In the genomic region with DNA sequence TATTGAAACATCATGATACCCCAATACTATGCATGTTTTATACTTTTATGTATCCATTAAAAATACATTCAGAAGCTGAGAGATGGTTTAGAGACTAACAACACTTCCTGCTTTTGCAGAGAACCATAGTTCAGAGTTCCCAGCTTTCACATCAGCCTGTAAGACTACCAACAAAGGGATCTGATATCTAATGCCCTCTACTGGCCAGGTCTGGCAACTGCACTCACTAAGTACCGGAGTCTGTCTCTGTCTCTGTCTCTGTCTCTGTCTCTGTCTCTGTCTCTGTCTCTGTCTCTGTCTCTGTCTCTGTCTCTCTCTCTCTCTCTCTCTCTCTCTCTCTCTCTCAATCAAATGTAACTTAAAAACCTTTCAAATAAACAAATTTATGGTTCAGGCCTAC, we compare ENCODE assay signal across 11 mouse cellular contexts. TPM values are rescaled to one million over a fixed set of nuclear protein-coding genes. Genes with fewer than 3 reads are reported as not detected.
DNase-seq lines count a peak whose midpoint lies in the region; ATAC-seq and TF ChIP-seq lines count a peak whose summit lies in the region.
"Had no signal": no experiment of that assay in that cellular context is flagged by ENCODE, and none has a peak within 500 bp of the region (broad histone marks: within the 10 kb centered on the region; RNA-seq: fewer than 3 reads in every experiment).

No protein-coding gene starts in this region.

- no peaks in the 10 kb centered on the region for H3K27me3 ChIP-seq in forebrain, embryonic 14.5 days (replicated peaks; ENCODE audit: control insufficient read depth, insufficient read depth, low read length)
- no peaks in the 10 kb centered on the region for H3K27me3 ChIP-seq in forebrain, embryonic 15.5 days
- H3K27me3 ChIP-seq in thymus, adult 2 months (ENCODE audit: control insufficient read depth, insufficient read depth, low read length), result no peaks in the 10 kb centered on the region
- H3K27me3 ChIP-seq in splenic B cell, adult 2 months (ENCODE audit: control insufficient read depth, insufficient read depth, low read length, poor library complexity, severe bottlenecking), result no peaks in the 10 kb centered on the region

- no peak for TF ChIP-seq CTCF in thymus, adult 2 months (IDR thresholded peaks at IDR 0.05; ENCODE audit: borderline replicate concordance, control insufficient read depth, extremely low read depth, insufficient read depth, low read length, poor library complexity)

- DNase-seq in forebrain, embryonic 14.5 days (ENCODE audit: low spot score), result peak; percentile 24
- peak; percentile 3 for DNase-seq in thymus, adult 2 months
- no peak for DNase-seq in thymus, postnatal 10 days (ENCODE audit: low spot score in 2 of 2)
- peak; percentile 3 to 58 for DNase-seq in kidney, adult 8-10 months
- DNase-seq in splenic B cell, adult 2 months (ENCODE audit: low read depth, low spot score), result peak; percentile 2
- no peak for DNase-seq in layer of hippocampus, postnatal 36 days
- DNase-seq in gastrocnemius, adult 8-10 months (ENCODE audit: low spot score in 2 of 2), result no peak
- DNase-seq: cerebellum, postnatal 25 days; gastrocnemius, postnatal 36 days; layer of hippocampus, adult 9-11 months had no signal

- H3K36me3 ChIP-seq in forebrain, embryonic 14.5 days (ENCODE audit: control insufficient read depth, insufficient read depth, low read length), result no peaks in the 10 kb centered on the region
- no peaks in the 10 kb centered on the region for H3K36me3 ChIP-seq in forebrain, embryonic 15.5 days
- H3K36me3 ChIP-seq in thymus, adult 2 months (ENCODE audit: control insufficient read depth, insufficient read depth, low read length), result no peaks in the 10 kb centered on the region
- H3K36me3 ChIP-seq in splenic B cell, adult 2 months (ENCODE audit: control insufficient read depth, insufficient read depth, low read length, poor library complexity, severe bottlenecking), result no peaks in the 10 kb centered on the region

- H3K9ac ChIP-seq in forebrain, embryonic 14.5 days (ENCODE audit: low read length), result no peak overlapping the region
- no peak overlapping the region for H3K9ac ChIP-seq in forebrain, embryonic 15.5 days (replicated peaks)

- H3K4me1 ChIP-seq in forebrain, embryonic 14.5 days (ENCODE audit: control insufficient read depth, insufficient read depth, low read length), result no peaks in the 10 kb centered on the region
- H3K4me1 ChIP-seq in forebrain, embryonic 15.5 days, result no peaks in the 10 kb centered on the region
- H3K4me1 ChIP-seq in thymus, adult 2 months (replicated peaks; ENCODE audit: control insufficient read depth, insufficient read depth, low read length), result no peaks in the 10 kb centered on the region

- 50% methylated on average over 1 of the region's 1 CpGs for WGBS in forebrain, embryonic 14.5 days
- 63% methylated on average over 1 of the region's 1 CpGs for WGBS in forebrain, embryonic 15.5 days
- whole genome bisulfite sequencing in thymus, adult 2 months, result 81% methylated on average over 1 of the region's 1 CpGs

- H3K4me2 ChIP-seq in forebrain, embryonic 14.5 days (ENCODE audit: low read length), result no peak overlapping the region
- H3K4me2 ChIP-seq in forebrain, embryonic 15.5 days (replicated peaks), result no peak overlapping the region

- H3K9me3 ChIP-seq in forebrain, embryonic 14.5 days (replicated peaks; ENCODE audit: control insufficient read depth, low read length), result no peaks in the 10 kb centered on the region
- H3K9me3 ChIP-seq in forebrain, embryonic 15.5 days, result no peaks in the 10 kb centered on the region

- ATAC-seq in forebrain, embryonic 14.5 days, result no peak
- ATAC-seq in forebrain, embryonic 15.5 days (replicated peaks), result no peak

- H3K27ac ChIP-seq in forebrain, embryonic 14.5 days (ENCODE audit: low read depth, low read length), result no peak overlapping the region
- H3K27ac ChIP-seq in forebrain, embryonic 15.5 days (replicated peaks), result no peak overlapping the region
- no peak overlapping the region for H3K27ac ChIP-seq in thymus, adult 2 months (ENCODE audit: control insufficient read depth, insufficient read depth, low read length)

- no peak for TF ChIP-seq POLR2A in thymus, adult 2 months (IDR thresholded peaks at IDR 0.05; ENCODE audit: control insufficient read depth, extremely low read depth, insufficient read depth, low read length, poor library complexity)

- H3K4me3 ChIP-seq in forebrain, embryonic 14.5 days (ENCODE audit: low read depth, low read length), result no peak overlapping the region
- no peak overlapping the region for H3K4me3 ChIP-seq in forebrain, embryonic 15.5 days
- no peak overlapping the region for H3K4me3 ChIP-seq in thymus, adult 2 months (ENCODE audit: control insufficient read depth, insufficient read depth, low read length)

RNA-seq across cellular contexts. Expression of a gene that starts 25.6 kb away (rescaled TPM):
- polyA plus RNA-seq in forebrain, embryonic 14.5 days (2014; fragmentation: Nextera tagmentation; extraction: Ambion mirVana), result not detected in 2 replicates
- polyA plus RNA-seq in forebrain, embryonic 15.5 days (2015; fragmentation: Nextera tagmentation; extraction: Ambion mirVana), result not detected in 2 replicates
- 0.34 TPM in 1 of 2 replicates, not detected in the other for polyA plus RNA-seq in thymus, adult 2 months (2012; rRNA removed)
- not detected for total RNA-seq in layer of hippocampus, postnatal 36 days (2021)
- total RNA-seq in gastrocnemius, adult 8-10 months (2022), result 10 to 100 TPM in 2 of 4 experiments, 1 to 10 TPM in 1, under 1 TPM in 1; 0.63 to 21.8 (median 10.9) TPM

Comparison
In these comparisons a context has a peak if more than half of its experiments do, and no peak if none do; other contexts are left out.
1. DNase-seq: peak in forebrain, embryonic 14.5 days (single experiment), thymus, adult 2 months (single experiment), kidney, adult 8-10 months (2 of 2) and splenic B cell, adult 2 months (single experiment); none in thymus, postnatal 10 days (0 of 2), layer of hippocampus, postnatal 36 days (0 of 2) and gastrocnemius, adult 8-10 months (0 of 2).